Mouse (Mus musculus): Measurements from ENCODE around the gene Mtmr14.

DNA sequence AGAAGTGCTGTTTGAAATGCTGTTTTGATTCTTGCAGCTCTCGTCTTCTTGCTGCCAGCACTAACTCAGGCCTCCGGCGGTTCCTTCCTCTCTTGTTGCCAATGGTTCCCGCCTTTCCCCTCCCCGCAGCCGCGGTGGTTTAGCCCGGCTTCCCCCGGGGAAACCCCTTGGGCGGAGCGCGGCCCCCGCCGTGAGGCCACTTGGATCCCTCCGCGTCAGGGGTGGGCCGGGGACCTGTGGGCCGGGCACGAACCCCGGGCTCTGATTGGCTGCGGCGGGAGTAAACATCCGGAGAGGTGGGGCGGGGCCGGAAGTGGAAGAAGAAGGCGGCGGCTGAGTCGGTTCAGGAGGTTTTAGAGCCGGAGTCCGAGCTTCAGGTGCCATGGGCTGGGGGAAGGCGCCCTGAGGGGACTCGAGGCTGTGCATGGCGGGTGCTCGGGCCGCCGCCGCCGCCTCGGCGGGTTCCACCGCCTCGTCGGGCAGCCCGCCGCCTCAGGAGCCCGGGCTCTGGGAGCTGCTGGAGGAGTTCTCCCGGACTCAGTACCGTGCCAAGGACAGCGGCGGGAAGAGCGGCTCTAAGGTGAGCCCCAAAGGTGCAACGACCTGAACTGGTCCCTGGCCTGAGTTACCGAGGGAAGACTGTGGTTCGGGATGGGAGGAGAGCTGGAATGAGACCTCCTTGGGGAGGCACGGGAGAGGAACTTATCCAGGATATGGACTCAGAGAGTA lies at the start of gene Mtmr14:
- no peak for TF ChIP-seq CTCF (IDR thresholded peaks at IDR 0.05; ENCODE audit: low read depth, low read length)
- TF ChIP-seq POLR2A (IDR thresholded peaks at IDR 0.05; ENCODE audit: extremely low read depth, insufficient read depth, low read length): 0 out of 2 replicates have a peak, but pooled peaks have one; percentile 27

Data from liver, adult 2 months (tissue).